Mouse (Mus musculus) CH12.LX (cell line): ENCODE data around the gene Omg. TPM values are rescaled to one million over a fixed set of nuclear protein-coding genes. Genes with fewer than 3 reads are reported as not detected.
A peak's percentile ranks its signal among the peaks of the same experiment; 100 is the strongest.

ENCODE experiments used
- DNase-seq: peaks from one replicate; pipeline ENCODE4 v3.0.0-alpha.2; 2013; ENCODE audit errors: extremely low read depth
- H3K27ac ChIP-seq: 2 replicates; pipeline ENCODE4 v1.5.1; 2012; ENCODE audit warnings: low read depth, mild to moderate bottlenecking, control low read depth, moderate library complexity; ENCODE audit not compliant: insufficient read depth
- H3K27me3 ChIP-seq: replicated peaks from 2 replicates; pipeline ENCODE3; 2012; ENCODE audit warnings: inconsistent platforms
- H3K36me3 ChIP-seq, 2 experiments: replicated peaks in 1 of 2; 2 replicates each; pipeline versions ENCODE3 to v1.6.1; 2012; ENCODE audit warnings: inconsistent platforms in 1 of 2, low read length in 1 of 2, mild to moderate bottlenecking in 1 of 2, mixed read lengths in 1 of 2, moderate library complexity in 1 of 2; ENCODE audit not compliant: control insufficient read depth in 1 of 2, insufficient read depth in 1 of 2
- H3K4me1 ChIP-seq, 2 experiments: 2 replicates each; pipeline ENCODE4 v1.6.1; 2012; ENCODE audit warnings: inconsistent platforms in 1 of 2, moderate library complexity in 1 of 2; ENCODE audit not compliant: insufficient read depth in 2 of 2, control insufficient read depth in 1 of 2
- H3K4me2 ChIP-seq: 2 replicates; pipeline ENCODE4 v1.6.1; 2012; ENCODE audit warnings: low read depth, mild to moderate bottlenecking, control low read depth; ENCODE audit not compliant: poor library complexity, insufficient read depth, severe bottlenecking
- H3K4me3 ChIP-seq, 3 experiments: fragments of 150-350 bp in 1 of 3; sonication (generic) in 1 of 3; replicated peaks in 1 of 3; 2 replicates each; pipeline versions ENCODE3 to v1.5.1; 2011 to 2012; ENCODE audit warnings: low read depth in 2 of 3, low read length in 2 of 3, mild to moderate bottlenecking in 2 of 3, moderate library complexity in 2 of 3, control low read depth in 1 of 3, improper control_type of control experiment in 1 of 3, inconsistent platforms in 1 of 3, mixed read lengths in 1 of 3; ENCODE audit not compliant: poor library complexity in 1 of 3
- H3K79me2 ChIP-seq: replicated peaks from 2 replicates; pipeline ENCODE4 v1.6.1; 2012; ENCODE audit warnings: mild to moderate bottlenecking, moderate library complexity; ENCODE audit not compliant: control insufficient read depth, poor library complexity, insufficient read depth, severe bottlenecking; ENCODE audit errors: extremely low read depth
- H3K9ac ChIP-seq: 2 replicates; pipeline ENCODE4 v1.6.1; 2012; ENCODE audit warnings: low read depth, mild to moderate bottlenecking, control low read depth, moderate library complexity; ENCODE audit not compliant: insufficient read depth
- H3K9me3 ChIP-seq: replicated peaks from 2 replicates; pipeline ENCODE3; 2012; ENCODE audit warnings: low read length, inconsistent platforms, mixed read lengths
- BHLHE40 ChIP-seq: IDR thresholded peaks from 2 replicates; pipeline ENCODE4 v1.6.1; 2011; ENCODE audit warnings: mild to moderate bottlenecking, low read depth, low read length, improper control_type of control experiment
- CHD1 ChIP-seq: IDR thresholded peaks from 2 replicates; pipeline ENCODE4 v1.6.1; 2012; ENCODE audit warnings: low read depth, low read length, improper control_type of control experiment, inconsistent platforms
- CHD2 ChIP-seq: IDR thresholded peaks from 2 replicates; pipeline ENCODE4 v1.6.1; 2011; ENCODE audit warnings: low read length, improper control_type of control experiment
- CTCF ChIP-seq, 2 experiments: IDR thresholded peaks in 1 of 2; conservative IDR thresholded peaks in 1 of 2; 2 replicates each; pipeline ENCODE4 v1.5.1; 2011 to 2012; ENCODE audit warnings: low read depth in 2 of 2, low read length in 2 of 2, improper control_type of control experiment in 1 of 2, inconsistent platforms in 1 of 2, mild to moderate bottlenecking in 1 of 2, moderate library complexity in 1 of 2
- E2F4 ChIP-seq: IDR thresholded peaks from 2 replicates; pipeline ENCODE4 v1.6.1; 2011; ENCODE audit warnings: low read depth, low read length, improper control_type of control experiment; ENCODE audit not compliant: insufficient replicate concordance
- ELF1 ChIP-seq: IDR thresholded peaks from 2 replicates; pipeline ENCODE4 v1.6.1; 2014; ENCODE audit warnings: low read depth, mild to moderate bottlenecking, inconsistent platforms, low read length, improper control_type of control experiment
- EP300 ChIP-seq: IDR thresholded peaks from 2 replicates; pipeline ENCODE4 v1.6.1; 2011; ENCODE audit warnings: low read length, improper control_type of control experiment
- ETS1 ChIP-seq: conservative IDR thresholded peaks from 2 replicates; pipeline ENCODE4 v1.6.1; 2012; ENCODE audit warnings: low read depth, mild to moderate bottlenecking, inconsistent platforms, low read length, improper control_type of control experiment, moderate library complexity
- HCFC1 ChIP-seq: IDR thresholded peaks from 2 replicates; pipeline ENCODE4 v1.6.1; 2012; ENCODE audit warnings: low read depth, mild to moderate bottlenecking, inconsistent platforms, low read length, improper control_type of control experiment
- IRF4 ChIP-seq: IDR thresholded peaks from 2 replicates; pipeline ENCODE4 v1.6.1; 2014; ENCODE audit warnings: low read depth, mild to moderate bottlenecking, inconsistent platforms, low read length, improper control_type of control experiment
- JUND ChIP-seq: conservative IDR thresholded peaks from 2 replicates; pipeline ENCODE4 v1.6.1; 2011; ENCODE audit warnings: low read depth, low read length, improper control_type of control experiment
- KAT2A ChIP-seq: IDR thresholded peaks from 2 replicates; pipeline ENCODE4 v1.6.1; 2012; ENCODE audit warnings: low read length, improper control_type of control experiment, inconsistent platforms; ENCODE audit not compliant: insufficient replicate concordance
- MAFK ChIP-seq: IDR thresholded peaks from 2 replicates; pipeline ENCODE4 v1.6.1; 2011; ENCODE audit warnings: low read length, improper control_type of control experiment; ENCODE audit not compliant: insufficient replicate concordance
- MAX ChIP-seq: IDR thresholded peaks from 2 replicates; pipeline ENCODE4 v1.6.1; 2011; ENCODE audit warnings: low read length, improper control_type of control experiment
- MAZ ChIP-seq: IDR thresholded peaks from 2 replicates; pipeline ENCODE4 v1.6.1; 2012; ENCODE audit warnings: low read depth, mild to moderate bottlenecking, inconsistent platforms, low read length, improper control_type of control experiment, moderate library complexity
- MEF2A ChIP-seq: IDR thresholded peaks from 2 replicates; pipeline ENCODE4 v1.6.1; 2014; ENCODE audit warnings: low read depth, mild to moderate bottlenecking, inconsistent platforms, low read length, improper control_type of control experiment, borderline replicate concordance
- MXI1 ChIP-seq: IDR thresholded peaks from 2 replicates; pipeline ENCODE4 v1.6.1; 2011; ENCODE audit warnings: mild to moderate bottlenecking, low read depth, low read length, improper control_type of control experiment
- MYC ChIP-seq: IDR thresholded peaks from 2 replicates; pipeline ENCODE4 v1.6.1; 2011; ENCODE audit warnings: low read depth, mild to moderate bottlenecking, improper control_type of control experiment, low read length
- NELFE ChIP-seq: IDR thresholded peaks from 2 replicates; pipeline ENCODE4 v1.6.1; 2011; ENCODE audit warnings: low read depth, low read length, improper control_type of control experiment
- PAX5 ChIP-seq: IDR thresholded peaks from 2 replicates; pipeline ENCODE4 v1.6.1; 2012; ENCODE audit warnings: low read length, inconsistent platforms, mixed read lengths
- POLR2A ChIP-seq: IDR thresholded peaks from 2 replicates; pipeline ENCODE4 v1.6.1; 2011; ENCODE audit warnings: low read depth, mild to moderate bottlenecking, improper control_type of control experiment, low read length
- POLR2AphosphoS2 ChIP-seq: IDR thresholded peaks from 2 replicates; pipeline ENCODE4 v1.6.1; 2011; ENCODE audit warnings: low read depth, low read length, improper control_type of control experiment
- RCOR1 ChIP-seq: conservative IDR thresholded peaks from 2 replicates; pipeline ENCODE4 v1.6.1; 2012; ENCODE audit warnings: low read depth, mild to moderate bottlenecking, inconsistent platforms, low read length, improper control_type of control experiment
- SIN3A ChIP-seq: IDR thresholded peaks from 2 replicates; pipeline ENCODE4 v1.6.1; 2012; ENCODE audit warnings: low read length, improper control_type of control experiment, inconsistent platforms
- TBP ChIP-seq: conservative IDR thresholded peaks from 2 replicates; pipeline ENCODE4 v1.6.1; 2011; ENCODE audit warnings: low read depth, low read length, improper control_type of control experiment
- TCF12 ChIP-seq: IDR thresholded peaks from 2 replicates; pipeline ENCODE4 v1.6.1; 2014; ENCODE audit warnings: low read depth, mild to moderate bottlenecking, inconsistent platforms, low read length, improper control_type of control experiment
- USF1 ChIP-seq: IDR thresholded peaks from 2 replicates; pipeline ENCODE4 v1.6.1; 2014; ENCODE audit warnings: low read depth, mild to moderate bottlenecking, inconsistent platforms, low read length, improper control_type of control experiment
- USF2 ChIP-seq: conservative IDR thresholded peaks from 2 replicates; pipeline ENCODE4 v1.6.1; 2011; ENCODE audit warnings: low read depth, low read length, improper control_type of control experiment
- ZC3H11A ChIP-seq: IDR thresholded peaks from 2 replicates; pipeline ENCODE4 v1.6.1; 2012; ENCODE audit warnings: low read depth, mild to moderate bottlenecking, inconsistent platforms, low read length, improper control_type of control experiment
- ZMIZ1 ChIP-seq: IDR thresholded peaks from 2 replicates; pipeline ENCODE4 v1.6.1; 2012; ENCODE audit warnings: low read depth, mild to moderate bottlenecking, inconsistent platforms, low read length, improper control_type of control experiment
- ZNF384 ChIP-seq: IDR thresholded peaks from 2 replicates; pipeline ENCODE4 v1.6.1; 2012; ENCODE audit warnings: low read depth, low read length, improper control_type of control experiment, inconsistent platforms
- dilution Hi-C: fragments of 300-500 bp; cut with MboI; formaldehyde crosslinking; loops from 2 replicates; pipeline ENCODE4 v1.14.3; 2020; ENCODE audit warnings: low sequenced_read_pairs; ENCODE audit not compliant: extremely low pct_unique_long_range_greater_than_20kb, extremely low pct_ligation_motif_present
- in situ Hi-C: fragments of 300-500 bp; cut with MboI; formaldehyde crosslinking; loops from 3 replicates; pipeline ENCODE4 v1.14.3; 2019; ENCODE audit warnings: low sequenced_read_pairs, low pct_ligation_motif_present, low pct_unique_long_range_greater_than_20kb, mixed read lengths
- polyA plus RNA-seq: library from polyadenylated mRNA; unstranded; fragments of >175 nt; gene quantifications from 2 replicates; pipeline ENCODE4 v1.2.1, GENCODE M21; 2012; ENCODE audit warnings: low read depth; ENCODE audit not compliant: insufficient read length
- total RNA-seq, 2 experiments: library from RNA; depleted of rRNA; stranded (reverse); fragments of 300-350 nt in 1 of 2; fragments of >200 nt in 1 of 2; gene quantifications; 2 replicates each; pipeline ENCODE4 v1.2.3; 2012 to 2014

Gene Omg
- total and polyA plus RNA-seq, 3 experiments = 0.09 to 0.17 (median 0.13) TPM

- peak overlapping the region; percentile 97 for H3K27ac ChIP-seq
- H3K9ac ChIP-seq = peak overlapping the region; percentile 82
- H3K4me3 ChIP-seq = peak overlapping the region; percentile 23 to 55 (median 45)
- H3K4me2 ChIP-seq = peak overlapping the region; percentile 93
- H3K27me3 ChIP-seq = no peaks in the 10 kb centered on the region
- DNase-seq = peak; percentile 51
- peaks cover 52% of the 10 kb centered on the region for H3K79me2 ChIP-seq
- H3K9me3 ChIP-seq = no peaks in the 10 kb centered on the region
- TF ChIP-seq CHD1 = no peak
- TF ChIP-seq ZMIZ1 = no peak
- TF ChIP-seq SIN3A = no peak
- TF ChIP-seq POLR2AphosphoS2 = no peak
- in situ Hi-C loops (no loop called here), dilution Hi-C loops (no loop called here)
- H3K4me1 ChIP-seq = peaks cover 22 to 57% of the 10 kb centered on the region in 2 experiments
- peaks cover 18 to 30% of the 10 kb centered on the region in 2 experiments for H3K36me3 ChIP-seq
These were observed 20.4 kb upstream of the Omg start for GRCm38 (mm10) chr11:79524310-79524575.

GRCm38 (mm10) chr11:79523560-79524309, 19.9 kb upstream of the Omg start, which contains the start of gene Evi2b:
Gene Evi2b, minus strand, starts transcription at chr11:79523762.
- Histone ChIP-seq H3K27ac (peak within 1 kb of the TSS; percentile 97), H3K9ac (peak within 1 kb of the TSS; percentile 82), H3K4me3 (peak within 1 kb of the TSS; percentile 45 to 59 (median 55)), H3K36me3 (peaks cover 18 to 33% of the 10 kb centered on the region in 2 experiments), H3K79me2 (peaks cover 52% of the 10 kb centered on the region), H3K9me3 (no peaks in the 10 kb centered on the region), H3K4me1 (peaks cover 26 to 62% of the 10 kb centered on the region in 2 experiments), H3K27me3 (no peaks in the 10 kb centered on the region), H3K4me2 (peak within 1 kb of the TSS; percentile 98)
- dilution Hi-C loops = no loop called here
- in situ Hi-C loops = no loop called here
- peak; percentile 74 for DNase-seq
- peak; percentile 93 for TF ChIP-seq TBP
- TF ChIP-seq TCF12 = 0 out of 2 replicates have a peak, but pooled peaks have one; percentile 22
- 0 out of 2 replicates have a peak, but pooled peaks have one; percentile 35 for TF ChIP-seq ZMIZ1
- TF ChIP-seq POLR2AphosphoS2 = no peak
- TF ChIP-seq CTCF (conservative IDR thresholded peaks at IDR 0.05 in 1 of 2, IDR thresholded peaks at IDR 0.05 in 1 of 2; ENCODE audit: low read depth in 2 of 2, low read length in 2 of 2) = no peak
- TF ChIP-seq ELF1 = peak; percentile 79
- 0 out of 2 replicates have a peak, but pooled peaks have one; percentile 20 for TF ChIP-seq MAZ
- TF ChIP-seq CHD1 = peak; percentile 86; the same call in 1 of the 2 replicates
- TF ChIP-seq PAX5 = no peak
- no peak for TF ChIP-seq E2F4
- TF ChIP-seq NELFE = peak; percentile 28; the same call in 1 of the 2 replicates
- TF ChIP-seq USF1 = no peak
- peak; percentile 77 for TF ChIP-seq SIN3A
- TF ChIP-seq RCOR1 = no peak
- peak; percentile 37; the same call in 1 of the 2 replicates for TF ChIP-seq IRF4
- TF ChIP-seq BHLHE40 = peak; percentile 92
- no peak for TF ChIP-seq KAT2A
- TF ChIP-seq EP300 = peak; percentile 68
- TF ChIP-seq HCFC1 = no peak
- TF ChIP-seq MAX = peak; percentile 76; the same call in 1 of the 2 replicates
- TF ChIP-seq JUND = peak; percentile 48
- no peak for TF ChIP-seq ETS1
- TF ChIP-seq ZNF384 = no peak
- peak; percentile 74 for TF ChIP-seq POLR2A
- no peak; the same call in 1 of the 2 replicates for TF ChIP-seq MXI1
- 0 out of 2 replicates have a peak, but pooled peaks have one; percentile 7 for TF ChIP-seq MEF2A
- 0 out of 2 replicates have a peak, but pooled peaks have one; percentile 45 for TF ChIP-seq MAFK
- TF ChIP-seq MYC = peak; percentile 42; the same call in 1 of the 2 replicates
- no peak for TF ChIP-seq USF2
- no peak for TF ChIP-seq CHD2
- no peak for TF ChIP-seq ZC3H11A
